In the genomic region with DNA sequence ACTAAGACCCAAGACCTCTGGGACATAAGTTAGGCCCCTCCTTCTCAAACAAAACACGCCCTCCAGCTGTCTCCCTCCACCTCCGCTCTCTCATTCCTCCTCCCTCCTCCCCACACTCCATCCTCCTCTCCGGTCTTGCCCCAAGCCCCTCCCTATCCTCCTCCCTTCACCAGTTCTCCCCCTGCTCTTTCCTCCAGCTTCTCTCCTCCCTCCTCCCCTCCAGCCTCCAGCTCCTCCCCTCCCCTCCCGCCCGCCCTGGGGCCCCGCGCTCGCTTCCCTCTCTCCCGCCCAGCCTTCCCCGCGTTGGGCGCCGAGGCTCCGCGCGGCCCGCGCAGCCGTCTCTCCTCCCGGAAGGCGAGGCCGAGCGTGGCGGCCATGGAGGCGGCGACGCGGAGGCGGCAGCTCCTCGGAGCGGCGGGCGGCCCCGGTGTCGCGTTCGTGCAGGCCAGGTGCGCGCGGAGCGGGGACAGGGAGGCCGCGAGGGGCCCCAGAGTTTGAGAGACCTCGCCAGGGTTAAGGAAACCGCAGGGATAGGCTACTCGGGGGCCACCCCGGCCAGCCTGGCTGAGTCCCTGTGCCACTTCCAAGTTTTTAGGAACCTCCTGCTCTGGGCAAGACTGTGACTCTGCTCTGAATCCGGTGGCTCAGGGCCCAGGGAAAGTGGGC, we compare ENCODE assay signal across 8 mouse cellular contexts. TPM values are rescaled to one million over a fixed set of nuclear protein-coding genes. Genes with fewer than 3 reads are reported as not detected.
DNase-seq lines count a peak whose midpoint lies in the region; ATAC-seq and TF ChIP-seq lines count a peak whose summit lies in the region.

A gene (plus strand): TSS at position 280 of the 666 bp plus-strand sequence.

- H3K9me3 ChIP-seq in embryonic facial prominence, embryonic 15.5 days (replicated peaks): no peaks in the 10 kb centered on the region
- no peaks in the 10 kb centered on the region for H3K9me3 ChIP-seq in heart, embryonic 10.5 days
- no peaks in the 10 kb centered on the region for H3K9me3 ChIP-seq in kidney, embryonic 15.5 days (replicated peaks)
- no peaks in the 10 kb centered on the region for H3K9me3 ChIP-seq in stomach, embryonic 16.5 days (replicated peaks; ENCODE audit: control insufficient read depth, low read length)

- peak within 1 kb of the TSS; percentile 69 for H3K4me3 ChIP-seq in bone marrow, adult 2 months (replicated peaks; ENCODE audit: control insufficient read depth, low read depth, low read length)
- H3K4me3 ChIP-seq in embryonic facial prominence, embryonic 15.5 days (replicated peaks): peak within 1 kb of the TSS; percentile 71
- H3K4me3 ChIP-seq in heart, embryonic 10.5 days: peak within 1 kb of the TSS; percentile 86
- peak within 1 kb of the TSS; percentile 57 for H3K4me3 ChIP-seq in kidney, embryonic 15.5 days (replicated peaks)
- peak within 1 kb of the TSS; percentile 65 for H3K4me3 ChIP-seq in liver, adult 2 months (ENCODE audit: insufficient read depth, low read depth, low read length)
- peak within 1 kb of the TSS; percentile 35 for H3K4me3 ChIP-seq in myocyte
- peak within 1 kb of the TSS; percentile 60 for H3K4me3 ChIP-seq in stomach, embryonic 16.5 days (replicated peaks; ENCODE audit: low read length)

- no peaks in the 10 kb centered on the region for H3K27me3 ChIP-seq in embryonic facial prominence, embryonic 15.5 days
- H3K27me3 ChIP-seq in heart, embryonic 10.5 days (ENCODE audit: insufficient read depth, poor library complexity, severe bottlenecking): no peaks in the 10 kb centered on the region
- H3K27me3 ChIP-seq in kidney, embryonic 15.5 days: no peaks in the 10 kb centered on the region
- H3K27me3 ChIP-seq in liver, adult 2 months (ENCODE audit: control insufficient read depth, insufficient read depth, low read length): no peaks in the 10 kb centered on the region
- H3K27me3 ChIP-seq in myocyte (ENCODE audit: control insufficient read depth, insufficient read depth, insufficient read length): no peaks in the 10 kb centered on the region
- no peaks in the 10 kb centered on the region for H3K27me3 ChIP-seq in stomach, embryonic 16.5 days (ENCODE audit: control insufficient read depth, insufficient read depth, low read length)

- 1% methylated on average over 48 of the region's 48 CpGs for WGBS in bone marrow, adult 2 months
- under 1% methylated on average over 39 of the region's 48 CpGs for WGBS in embryonic facial prominence, embryonic 15.5 days
- under 1% methylated on average over 48 of the region's 48 CpGs for WGBS in heart, embryonic 10.5 days
- WGBS in kidney, embryonic 15.5 days: under 1% methylated on average over 45 of the region's 48 CpGs
- 1% methylated on average over 48 of the region's 48 CpGs for WGBS in liver, adult 2 months
- 0% methylated on average over 46 of the region's 48 CpGs for WGBS in stomach, embryonic 16.5 days

- H3K36me3 ChIP-seq in embryonic facial prominence, embryonic 15.5 days: no peaks in the 10 kb centered on the region
- H3K36me3 ChIP-seq in heart, embryonic 10.5 days: peaks cover 3% of the 10 kb centered on the region; the same call in 1 of the 2 replicates
- peaks cover 5% of the 10 kb centered on the region; the same call in 1 of the 2 replicates for H3K36me3 ChIP-seq in kidney, embryonic 15.5 days
- H3K36me3 ChIP-seq in liver, adult 2 months (ENCODE audit: control insufficient read depth, insufficient read depth, low read length): no peaks in the 10 kb centered on the region
- no peaks in the 10 kb centered on the region for H3K36me3 ChIP-seq in myocyte (ENCODE audit: control insufficient read depth, insufficient read depth)
- no peaks in the 10 kb centered on the region for H3K36me3 ChIP-seq in stomach, embryonic 16.5 days (ENCODE audit: control insufficient read depth, insufficient read depth, low read length)

- H3ac ChIP-seq in myocyte (ENCODE audit: control insufficient read depth, insufficient read length): peak within 1 kb of the TSS; percentile 76

- no peaks in the 10 kb centered on the region for H3K79me2 ChIP-seq in liver, adult 2 months (ENCODE audit: control insufficient read depth, insufficient read depth, low read length)
- H3K79me2 ChIP-seq in myocyte (ENCODE audit: control insufficient read depth, insufficient read depth): no peaks in the 10 kb centered on the region

- peak; percentile 90 for DNase-seq in CD4-positive helper T cell, adult 2 months (ENCODE audit: low read depth, low spot score)
- DNase-seq in heart, embryonic 10.5 days (ENCODE audit: low spot score): peak; percentile 95
- DNase-seq in liver, adult 2 months (ENCODE audit: extremely low read depth, low read depth, low spot score): peak; percentile 79

- H3K9ac ChIP-seq in embryonic facial prominence, embryonic 15.5 days: peak within 1 kb of the TSS; percentile 82
- H3K9ac ChIP-seq in kidney, embryonic 15.5 days: peak within 1 kb of the TSS; percentile 72
- peak within 1 kb of the TSS; percentile 87 for H3K9ac ChIP-seq in liver, adult 2 months (ENCODE audit: low read depth, low read length)
- peak within 1 kb of the TSS; percentile 79 for H3K9ac ChIP-seq in stomach, embryonic 16.5 days (ENCODE audit: low read length)

- TF ChIP-seq POLR2A in bone marrow, adult 2 months (IDR thresholded peaks at IDR 0.05; ENCODE audit: borderline replicate concordance, control insufficient read depth, low read depth, low read length): peak; percentile 52; the same call in 1 of the 2 replicates
- TF ChIP-seq POLR2A in liver, adult 2 months (IDR thresholded peaks at IDR 0.05; ENCODE audit: extremely low read depth, insufficient read depth, low read length): no peak
- peak; percentile 67 for TF ChIP-seq POLR2A in myocyte (IDR thresholded peaks at IDR 0.05; ENCODE audit: insufficient read length, low read depth)

- H3K4me2 ChIP-seq in embryonic facial prominence, embryonic 15.5 days (replicated peaks): peak within 1 kb of the TSS; percentile 82
- peak within 1 kb of the TSS; percentile 71 for H3K4me2 ChIP-seq in kidney, embryonic 15.5 days
- H3K4me2 ChIP-seq in myocyte (ENCODE audit: low read depth): peak within 1 kb of the TSS; percentile 87
- H3K4me2 ChIP-seq in stomach, embryonic 16.5 days (ENCODE audit: low read depth, low read length): peak within 1 kb of the TSS; percentile 70

- ATAC-seq in embryonic facial prominence, embryonic 15.5 days (ENCODE audit: insufficient number of reproducible peaks, low FRiP score, low TSS enrichment, low read depth): peak; percentile 93
- peak; percentile 90 for ATAC-seq in kidney, embryonic 15.5 days (replicated peaks; ENCODE audit: low FRiP score)
- peak; percentile 95 for ATAC-seq in stomach, embryonic 16.5 days (ENCODE audit: insufficient read depth, low FRiP score)

- TF ChIP-seq CTCF in bone marrow, adult 2 months (IDR thresholded peaks at IDR 0.05; ENCODE audit: control insufficient read depth, insufficient read depth, low read length): no peak
- no peak for TF ChIP-seq CTCF in liver, adult 2 months (IDR thresholded peaks at IDR 0.05; ENCODE audit: low read depth, low read length)

- no peaks in the 10 kb centered on the region; the same call in 1 of the 2 replicates for H3K4me1 ChIP-seq in bone marrow, adult 2 months (ENCODE audit: control insufficient read depth, insufficient read depth, low read length)
- peaks cover 28% of the 10 kb centered on the region for H3K4me1 ChIP-seq in embryonic facial prominence, embryonic 15.5 days
- H3K4me1 ChIP-seq in heart, embryonic 10.5 days: peaks cover 36% of the 10 kb centered on the region
- H3K4me1 ChIP-seq in kidney, embryonic 15.5 days: peaks cover 34% of the 10 kb centered on the region
- H3K4me1 ChIP-seq in liver, adult 2 months (ENCODE audit: control insufficient read depth, insufficient read depth, low read length): peaks cover 2% of the 10 kb centered on the region
- peaks cover 20% of the 10 kb centered on the region for H3K4me1 ChIP-seq in stomach, embryonic 16.5 days (ENCODE audit: control insufficient read depth, insufficient read depth, low read length)

- peak within 1 kb of the TSS; percentile 46; the same call in 1 of the 2 replicates for H3K27ac ChIP-seq in bone marrow, adult 2 months (ENCODE audit: control insufficient read depth, insufficient read depth, low read depth, low read length, poor library complexity)
- peak within 1 kb of the TSS; percentile 94 for H3K27ac ChIP-seq in embryonic facial prominence, embryonic 15.5 days (replicated peaks)
- H3K27ac ChIP-seq in heart, embryonic 10.5 days: peak within 1 kb of the TSS; percentile 99
- peak within 1 kb of the TSS; percentile 88 for H3K27ac ChIP-seq in kidney, embryonic 15.5 days
- H3K27ac ChIP-seq in liver, adult 2 months (replicated peaks; ENCODE audit: insufficient read depth, low read depth, low read length): peak within 1 kb of the TSS; percentile 42
- peak within 1 kb of the TSS; percentile 85 for H3K27ac ChIP-seq in stomach, embryonic 16.5 days (ENCODE audit: low read length)

TF ChIP-seq in myocyte, 11 proteins besides CTCF, POLR2A, EP300 and RAD21:
- TF ChIP-seq USF1 (IDR thresholded peaks at IDR 0.05; ENCODE audit: low read depth) (no peak), MYOD1 (IDR thresholded peaks at IDR 0.05; ENCODE audit: control insufficient read depth in 1 of 3, insufficient read length in 2 of 3, low read depth in 2 of 3) (peak in 2 of 3 experiments; percentile 23 to 65), MYOG (IDR thresholded peaks at IDR 0.05; ENCODE audit: control insufficient read depth in 1 of 3, insufficient read depth in 1 of 3, insufficient read length in 2 of 3, low read depth in 2 of 3) (peak in 1 of 3 experiments; percentile 58), REST (IDR thresholded peaks at IDR 0.05; ENCODE audit: insufficient read depth, insufficient read length) (no peak)

RNA-seq across cellular contexts. Expression of the gene that starts here (rescaled TPM):
- polyA plus RNA-seq in bone marrow, adult 2 months (2011; ENCODE audit: insufficient read depth, insufficient read length, low replicate concordance, missing spikeins): 31.7 and 33.3 TPM in 2 replicates
- polyA plus RNA-seq in embryonic facial prominence, embryonic 15.5 days (2015; fragmentation: Nextera tagmentation; extraction: Ambion mirVana): 25.1 and 27.1 TPM in 2 replicates
- 17.7 and 21.4 TPM in 2 replicates for polyA plus RNA-seq in heart, embryonic 10.5 days (2016; fragmentation: Nextera tagmentation; extraction: Ambion mirVana)
- polyA plus RNA-seq in kidney, embryonic 15.5 days (2015; fragmentation: Nextera tagmentation; extraction: Ambion mirVana): 23.2 and 27.1 TPM in 2 replicates
- total RNA-seq in liver, adult 2 months (2014; rRNA removed): 1.2 and 2.3 TPM in 2 replicates
- polyA plus RNA-seq in liver, adult 2 months (2012; rRNA removed): 4.6 and 9.1 TPM in 2 replicates
- polyA plus RNA-seq in myocyte (2012; fragmentation: generic; extraction: Trizol): 25.9 TPM
- 20.0 and 22.7 TPM in 2 replicates for polyA plus RNA-seq in stomach, embryonic 16.5 days (2015; fragmentation: Nextera tagmentation; extraction: Ambion mirVana)

Comparison
In these comparisons a context has a peak if more than half of its experiments do, and no peak if none do; other contexts are left out.
1. Peak in every context shown above with its lines: DNase-seq, ATAC-seq, H3K4me3 ChIP-seq and H3K27ac ChIP-seq.
2. H3K27ac ChIP-seq: peak in every context shown above with its lines; median percentile 99 in heart, embryonic 10.5 days; 94 in embryonic facial prominence, embryonic 15.5 days; 88 in kidney, embryonic 15.5 days; 85 in stomach, embryonic 16.5 days; 46 in bone marrow, adult 2 months; 42 in liver, adult 2 months.
3. H3K4me3 ChIP-seq: peak in every context shown above with its lines; median percentile 86 in heart, embryonic 10.5 days; 71 in embryonic facial prominence, embryonic 15.5 days; 69 in bone marrow, adult 2 months; 65 in liver, adult 2 months; 60 in stomach, embryonic 16.5 days; 57 in kidney, embryonic 15.5 days; 35 in myocyte.